Mouse (Mus musculus): ENCODE results near the gene Xpo1. TPM values are rescaled to one million over a fixed set of nuclear protein-coding genes. Genes with fewer than 3 reads are reported as not detected.

Xpo1 gene
- 111 and 145 TPM in 2 replicates for total RNA-seq (2015; ENCODE audit: low replicate concordance)
- total RNA-seq (2017; ENCODE audit: low replicate concordance), result 324 and 351 TPM in 2 replicates

- ATAC-seq (replicated peaks; ENCODE audit: low FRiP score, poor library complexity, severe bottlenecking), result peak; percentile 85
Measured at GRCm38 (mm10) chr11:23255427-23256193, at the start of gene Xpo1. Gene Xpo1 (plus strand): TSS chr11:23256041.

GRCm38 (mm10) chr11:23209717-23210116 lies 46.1 kb upstream of the Xpo1 start:
- ATAC-seq (replicated peaks; ENCODE audit: low FRiP score, poor library complexity, severe bottlenecking), result no peak

GRCm38 (mm10) chr11:23210590-23211510 lies 45.0 kb upstream of the Xpo1 start:
- ATAC-seq (replicated peaks; ENCODE audit: low FRiP score, poor library complexity, severe bottlenecking), result no peak

- no peak for ATAC-seq (replicated peaks; ENCODE audit: low FRiP score, poor library complexity, severe bottlenecking)
Measured at GRCm38 (mm10) chr11:23217430-23217829, 38.4 kb upstream of the Xpo1 start.

- no peak for ATAC-seq (replicated peaks; ENCODE audit: low FRiP score, poor library complexity, severe bottlenecking)
Measured at GRCm38 (mm10) chr11:23236015-23236414, 19.8 kb upstream of the Xpo1 start.

- no peak for ATAC-seq (replicated peaks; ENCODE audit: low FRiP score, poor library complexity, severe bottlenecking)
Measured at GRCm38 (mm10) chr11:23253931-23254330, 1.9 kb upstream of the Xpo1 start.

GRCm38 (mm10) chr11:23254548-23254947 lies 1.3 kb upstream of the Xpo1 start:
- no peak for ATAC-seq (replicated peaks; ENCODE audit: low FRiP score, poor library complexity, severe bottlenecking)

- ATAC-seq (replicated peaks; ENCODE audit: low FRiP score, poor library complexity, severe bottlenecking), result no peak; the same call in 1 of the 2 replicates
Measured at GRCm38 (mm10) chr11:23255053-23255426, 801 bp upstream of the Xpo1 start.

GRCm38 (mm10) chr11:23256194-23256802 lies 457 bp downstream of the Xpo1 start:
- ATAC-seq (replicated peaks; ENCODE audit: low FRiP score, poor library complexity, severe bottlenecking), result no peak

- peak; percentile 77 for ATAC-seq (replicated peaks; ENCODE audit: low FRiP score, poor library complexity, severe bottlenecking)
Measured at GRCm38 (mm10) chr11:23256803-23257704, 1.2 kb downstream of the Xpo1 start.

- no peak for ATAC-seq (replicated peaks; ENCODE audit: low FRiP score, poor library complexity, severe bottlenecking)
Measured at GRCm38 (mm10) chr11:23259073-23259472, 3.2 kb downstream of the Xpo1 start.

GRCm38 (mm10) chr11:23259481-23259880 lies 3.6 kb downstream of the Xpo1 start:
- no peak for ATAC-seq (replicated peaks; ENCODE audit: low FRiP score, poor library complexity, severe bottlenecking)

- ATAC-seq (replicated peaks; ENCODE audit: low FRiP score, poor library complexity, severe bottlenecking), result no peak
Measured at GRCm38 (mm10) chr11:23260186-23260585, 4.3 kb downstream of the Xpo1 start.

- ATAC-seq (replicated peaks; ENCODE audit: low FRiP score, poor library complexity, severe bottlenecking), result no peak
Measured at GRCm38 (mm10) chr11:23261490-23261889, 5.6 kb downstream of the Xpo1 start.

GRCm38 (mm10) chr11:23264949-23265348 lies 9.1 kb downstream of the Xpo1 start:
- no peak for ATAC-seq (replicated peaks; ENCODE audit: low FRiP score, poor library complexity, severe bottlenecking)

GRCm38 (mm10) chr11:23271770-23272724 lies 16.2 kb downstream of the Xpo1 start:
- peak; percentile 71 for ATAC-seq (replicated peaks; ENCODE audit: low FRiP score, poor library complexity, severe bottlenecking)

GRCm38 (mm10) chr11:23275780-23276179 lies 19.9 kb downstream of the Xpo1 start:
- no peak for ATAC-seq (replicated peaks; ENCODE audit: low FRiP score, poor library complexity, severe bottlenecking)

GRCm38 (mm10) chr11:23284469-23284868 lies 28.6 kb downstream of the Xpo1 start:
- ATAC-seq (replicated peaks; ENCODE audit: low FRiP score, poor library complexity, severe bottlenecking), result no peak

Data from erythroid progenitor cell, adult 5-6 weeks (primary cell).